Mouse (Mus musculus): ENCODE data around the gene Tent5c.

Gene Tent5c

DNA sequence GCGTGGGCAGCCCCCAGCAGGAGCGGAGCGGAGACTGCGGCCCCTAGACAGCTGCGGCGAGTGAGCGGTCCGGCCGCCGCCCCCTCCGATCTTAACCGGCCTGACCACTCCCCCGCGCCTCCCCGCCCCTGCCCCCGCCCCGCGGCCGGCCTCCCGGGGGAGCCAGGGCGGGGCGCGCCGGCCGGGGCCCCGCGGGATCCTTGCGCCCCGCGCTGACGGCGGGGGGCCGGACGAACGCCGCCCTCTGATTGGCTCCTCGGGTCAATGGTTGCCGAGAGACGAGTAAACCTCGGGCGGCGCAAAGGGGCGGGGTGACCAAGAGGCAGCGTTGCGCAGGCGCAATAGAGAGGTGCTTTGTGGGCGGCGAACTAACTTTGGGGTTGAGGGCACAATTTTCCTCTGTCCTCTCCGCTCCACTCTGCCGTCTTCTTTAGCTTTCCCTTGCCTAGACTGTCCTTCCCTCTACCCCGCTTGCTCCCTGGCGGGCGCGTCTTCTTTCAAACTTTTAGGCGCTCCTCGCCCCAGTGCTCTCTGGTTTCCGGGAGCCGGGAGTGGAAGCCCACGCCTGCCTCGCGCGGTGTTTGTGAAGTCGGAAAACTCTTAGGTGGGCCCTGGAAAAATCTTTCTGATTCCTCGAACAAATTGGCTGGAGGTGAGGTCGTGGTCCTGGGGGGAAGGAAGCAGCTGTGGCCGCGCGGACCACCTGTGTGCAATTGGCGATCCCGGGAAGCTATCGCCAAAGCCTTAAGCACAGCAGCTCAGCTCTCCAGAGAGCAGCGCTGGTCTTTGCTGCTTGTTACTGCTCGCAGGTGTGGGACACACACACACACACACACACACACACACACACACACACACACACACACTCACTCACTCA, at the start of gene Tent5c:
Tent5c (minus strand) TSS at position 192 of the 877 bp plus-strand sequence.
- in situ Hi-C loops (cut with MboI, MseI) = loop anchor here (10.0 to 25.0 kb wide), 2 partner anchors 798 to 1115 kb away; partner anchors contain the start of genes Atp1a1 and Cd2

DNA sequence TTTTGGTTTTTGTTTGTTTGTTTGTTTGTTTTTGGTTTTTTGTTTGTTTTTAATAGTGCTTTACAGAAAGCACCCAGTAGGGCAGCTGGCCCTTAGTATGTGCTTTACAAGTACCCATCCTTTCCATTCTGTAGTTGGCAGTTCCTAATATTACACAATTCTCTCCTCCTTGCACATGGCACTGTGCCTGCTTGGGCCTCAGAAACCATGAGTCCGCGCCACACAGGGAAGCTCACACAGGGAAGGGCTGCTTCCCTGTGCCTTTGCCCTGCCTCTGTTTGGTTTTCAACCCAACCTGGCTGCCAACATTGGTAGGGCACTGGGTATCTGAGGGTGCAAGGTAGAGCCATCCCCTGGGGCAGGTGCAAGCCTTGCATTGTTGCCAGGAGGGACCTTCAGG, 47.6 kb upstream of the Tent5c start:
- in situ Hi-C loops (cut with MboI, MseI) = no loop called here

DNA sequence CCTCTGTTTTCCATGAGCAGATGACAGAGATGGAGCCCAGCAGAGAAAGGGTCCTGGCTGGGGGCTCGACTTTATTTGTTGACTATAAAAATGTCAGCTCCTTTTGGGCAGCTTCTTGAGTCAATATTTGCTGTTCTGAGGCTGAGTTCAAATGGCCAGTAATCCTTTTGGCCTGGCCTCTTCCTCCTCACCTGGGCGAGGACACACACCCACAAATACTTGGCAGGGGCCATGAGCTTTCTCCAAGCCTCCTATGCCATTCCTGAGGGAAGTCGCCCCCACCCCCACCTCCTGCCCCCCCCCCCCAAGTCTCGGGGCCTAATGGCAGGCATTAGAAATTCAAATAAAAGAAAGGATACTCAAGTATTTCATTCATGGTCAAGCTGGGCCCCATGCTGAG, 46.8 kb upstream of the Tent5c start:
- in situ Hi-C loops (cut with MboI, MseI) = no loop called here

DNA sequence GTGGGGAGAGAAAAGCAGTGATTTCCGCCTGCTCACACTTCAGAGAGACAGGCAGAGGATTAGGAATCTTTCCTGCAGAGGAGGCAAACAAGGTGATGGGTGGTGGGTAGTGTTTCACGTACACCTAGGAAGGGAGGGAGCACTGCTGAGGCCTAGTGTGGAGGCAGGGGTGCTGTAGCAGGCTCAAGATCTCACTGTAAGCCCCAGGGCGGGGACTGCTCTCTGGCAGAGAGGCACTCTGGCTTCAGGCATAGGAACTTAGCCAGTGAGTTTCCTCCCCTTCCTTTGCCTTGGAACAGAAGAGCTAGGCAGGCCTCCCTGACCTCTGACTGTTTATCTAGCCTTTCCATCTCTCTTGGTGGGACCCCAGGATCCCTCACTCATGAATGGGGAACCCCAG, 46.2 kb upstream of the Tent5c start:
- in situ Hi-C loops (cut with MboI, MseI) = no loop called here

DNA sequence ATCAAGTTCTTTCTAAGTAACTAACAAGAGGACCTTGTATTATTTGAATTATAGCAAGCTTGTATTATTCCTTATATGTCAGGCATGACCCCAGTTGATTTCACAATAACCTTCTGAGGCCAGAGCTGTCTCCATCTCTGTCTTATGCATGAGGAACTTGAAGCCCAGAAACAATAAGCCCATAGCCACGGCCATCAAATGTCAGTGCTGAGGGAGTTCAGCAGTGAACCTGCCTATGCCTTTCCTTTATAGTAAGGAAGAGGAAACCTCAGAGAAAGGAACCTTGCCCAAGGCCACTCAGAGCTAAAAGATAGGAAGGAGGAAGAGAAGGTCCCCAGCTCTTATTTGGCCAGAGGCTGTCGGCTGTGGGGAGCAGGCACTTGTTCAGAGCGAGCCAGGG, 45.3 kb upstream of the Tent5c start:
- in situ Hi-C loops (cut with MboI, MseI) = no loop called here

DNA sequence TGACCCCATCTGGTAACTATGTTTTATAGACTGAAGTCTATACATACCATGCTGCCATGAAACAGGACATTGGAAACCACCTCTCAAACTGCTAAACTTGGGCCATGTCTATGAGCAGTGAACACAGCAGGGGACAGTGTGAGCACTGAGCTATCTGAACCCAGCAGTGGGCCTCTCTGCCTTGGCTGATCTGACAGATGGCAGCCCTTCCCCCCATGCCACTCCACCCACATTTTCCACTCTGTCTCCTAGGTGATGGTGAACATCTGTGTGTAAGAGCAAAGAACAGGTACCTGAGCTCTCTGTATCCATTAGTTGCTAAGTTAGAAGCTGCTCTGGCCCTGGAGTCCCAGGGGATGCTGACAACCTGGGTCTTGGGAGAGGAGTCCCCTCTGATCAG, 44.3 kb upstream of the Tent5c start:
- in situ Hi-C loops (cut with MboI, MseI) = no loop called here

DNA sequence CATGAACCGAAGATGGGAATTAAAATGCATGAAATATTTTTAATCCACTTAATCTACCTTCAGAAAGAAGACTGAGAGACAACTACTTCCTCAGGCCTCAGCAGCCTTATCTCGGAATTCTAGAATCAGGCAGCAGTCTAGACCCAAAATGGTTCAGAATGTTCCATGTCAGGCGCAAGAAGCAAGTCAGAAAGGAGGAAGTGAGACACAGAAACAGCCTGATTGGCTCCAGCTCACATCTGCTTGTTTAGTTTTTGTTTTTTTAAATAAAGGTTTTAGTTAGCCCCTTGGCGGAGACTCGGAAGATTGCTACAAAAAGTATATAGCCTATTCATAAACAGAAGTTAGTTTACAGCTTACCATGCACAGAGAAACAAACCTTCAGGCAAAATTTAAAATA, 41.8 kb upstream of the Tent5c start:
- in situ Hi-C loops (cut with MboI, MseI) = no loop called here

DNA sequence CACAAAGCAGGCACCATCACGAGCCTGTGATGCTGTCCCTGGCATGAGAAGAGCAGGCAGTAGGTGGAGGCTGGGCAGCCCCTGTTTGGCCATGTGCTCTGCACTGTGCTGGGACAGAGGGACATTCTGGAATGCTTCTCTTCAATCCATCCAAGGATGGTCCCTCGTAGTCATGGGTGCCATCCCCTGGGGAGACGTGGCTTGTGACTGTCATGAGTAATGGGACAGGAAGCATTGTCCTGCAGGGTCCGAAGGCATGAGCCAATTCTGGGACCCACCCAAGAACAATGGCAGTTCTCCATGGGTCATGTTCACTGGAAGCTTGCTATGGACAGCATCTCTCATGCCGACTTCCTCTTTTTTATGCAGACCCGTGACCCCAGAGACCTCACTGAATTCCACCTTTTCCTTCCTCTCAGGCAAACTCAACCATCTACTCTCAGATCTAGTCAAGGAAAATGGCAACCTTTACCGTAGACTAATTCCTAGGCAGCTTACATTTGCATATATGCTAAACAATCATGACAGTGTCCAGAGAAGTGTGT, 41.2 kb upstream of the Tent5c start:
- in situ Hi-C loops (cut with MboI, MseI) = no loop called here

DNA sequence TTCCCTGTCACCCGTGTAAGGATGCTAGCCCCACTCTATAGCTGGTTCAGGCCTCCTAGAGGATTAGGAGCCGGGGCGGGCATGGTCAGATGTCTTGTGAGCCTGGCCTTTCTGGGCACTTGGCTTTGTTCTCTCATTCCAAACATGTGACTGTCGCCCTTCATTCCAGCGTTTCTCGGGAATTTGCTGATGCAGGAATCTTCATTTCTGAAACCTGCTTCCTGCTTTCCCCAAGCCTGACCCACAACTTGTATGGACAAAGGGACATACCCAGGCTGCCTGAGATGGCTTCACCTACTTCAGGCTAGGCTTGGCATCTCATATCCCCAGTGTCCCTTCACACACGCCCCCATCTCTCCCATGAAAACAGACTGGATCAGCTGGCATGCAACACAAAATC, 33.5 kb upstream of the Tent5c start:
- in situ Hi-C loops (cut with MboI, MseI) = no loop called here

DNA sequence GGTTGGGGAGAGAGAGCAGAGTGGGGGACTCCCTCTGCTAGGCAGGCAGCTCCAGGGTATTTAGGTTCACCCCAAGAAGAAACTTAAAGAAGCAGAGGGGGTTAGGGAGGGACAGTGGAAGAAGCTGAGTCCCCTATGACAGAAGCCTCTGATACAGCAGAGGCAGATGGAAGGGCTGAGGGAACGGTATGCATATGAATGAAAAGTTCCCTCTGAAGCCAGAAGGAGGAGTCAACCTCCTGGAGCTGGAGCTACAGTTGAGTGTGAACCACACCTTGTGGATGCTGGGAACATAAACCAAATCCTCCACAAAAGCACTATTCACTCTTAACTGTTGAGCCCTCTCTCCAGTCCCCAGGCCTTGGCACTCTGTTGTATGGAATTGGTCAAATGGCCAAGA, 32.5 kb upstream of the Tent5c start:
- in situ Hi-C loops (cut with MboI, MseI) = no loop called here

DNA sequence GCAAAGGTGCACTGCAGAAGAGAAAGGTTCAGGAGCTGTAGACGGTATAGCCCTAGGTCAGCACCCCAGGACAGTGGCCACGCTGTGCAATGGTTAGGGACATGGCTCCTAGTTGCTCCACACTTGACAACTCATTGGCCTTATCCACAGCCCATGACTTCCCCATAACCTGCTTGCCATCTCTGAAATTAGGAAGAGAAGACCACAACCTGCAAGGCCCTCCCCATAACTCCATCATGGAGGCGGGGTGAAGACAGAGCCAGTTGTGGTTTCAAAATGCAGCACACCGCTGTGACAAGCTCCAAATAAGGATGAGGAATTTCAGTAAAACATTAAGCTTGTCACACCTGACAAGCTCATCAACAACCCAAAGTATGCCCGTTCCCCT, 26.6 kb upstream of the Tent5c start:
- in situ Hi-C loops (cut with MboI, MseI) = loop anchor here (10.0 kb wide), 1 partner anchor 671 kb away; no protein-coding TSS in a partner anchor

DNA sequence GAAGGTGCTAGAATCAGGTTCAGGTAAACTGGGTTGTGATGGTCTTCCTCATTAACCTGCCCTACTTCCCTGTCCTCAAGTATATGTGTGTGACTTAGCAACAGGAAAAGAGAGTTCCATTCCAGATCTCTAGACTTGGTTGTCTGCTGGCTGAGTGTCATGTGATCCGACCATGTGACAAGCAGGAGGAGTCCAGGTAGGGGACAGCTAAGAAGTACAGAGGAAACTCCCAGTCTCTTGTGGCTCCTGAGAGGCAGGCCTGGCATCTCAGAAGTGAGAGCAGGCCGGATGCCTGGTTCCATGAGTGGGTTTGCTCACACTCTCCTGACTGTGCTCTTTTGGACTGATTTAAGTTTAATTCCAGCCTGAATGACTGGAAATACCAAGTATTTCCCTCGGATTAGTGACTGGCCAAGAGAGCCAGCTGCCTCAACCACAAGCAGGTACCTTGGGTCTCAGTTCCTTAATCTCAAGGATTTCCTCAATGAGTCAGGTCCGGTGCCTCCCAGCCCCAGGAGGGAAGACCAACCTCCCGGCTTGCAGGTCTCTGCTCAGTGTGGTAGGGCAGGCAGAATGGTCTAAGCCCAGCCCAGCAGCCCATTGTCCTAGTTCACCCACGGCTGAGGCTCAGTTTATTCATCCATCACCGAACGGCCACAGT, 26.1 kb upstream of the Tent5c start:
- in situ Hi-C loops (cut with MboI, MseI) = loop anchor here (10.0 kb wide), 1 partner anchor 670 kb away; no protein-coding TSS in a partner anchor

DNA sequence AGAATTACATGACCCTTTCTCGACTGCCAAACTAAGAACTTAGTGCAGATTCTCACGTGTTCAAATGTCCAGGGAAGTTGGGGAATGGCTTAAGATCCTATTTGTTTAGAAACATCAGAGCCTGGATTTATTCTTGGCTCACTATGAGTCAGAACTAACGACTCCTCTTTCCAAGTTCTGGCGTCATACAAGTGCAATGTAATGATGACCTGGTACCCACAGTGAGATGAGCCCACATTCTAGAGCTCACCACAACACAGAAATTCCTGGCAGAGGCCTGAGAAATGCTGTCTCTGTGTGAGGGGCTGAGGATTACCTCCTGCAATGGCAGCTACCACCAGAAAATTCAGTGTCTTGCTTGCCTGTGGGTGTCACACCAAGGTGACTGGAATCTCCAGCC, 18.1 kb upstream of the Tent5c start:
- in situ Hi-C loops (cut with MboI, MseI) = no loop called here

DNA sequence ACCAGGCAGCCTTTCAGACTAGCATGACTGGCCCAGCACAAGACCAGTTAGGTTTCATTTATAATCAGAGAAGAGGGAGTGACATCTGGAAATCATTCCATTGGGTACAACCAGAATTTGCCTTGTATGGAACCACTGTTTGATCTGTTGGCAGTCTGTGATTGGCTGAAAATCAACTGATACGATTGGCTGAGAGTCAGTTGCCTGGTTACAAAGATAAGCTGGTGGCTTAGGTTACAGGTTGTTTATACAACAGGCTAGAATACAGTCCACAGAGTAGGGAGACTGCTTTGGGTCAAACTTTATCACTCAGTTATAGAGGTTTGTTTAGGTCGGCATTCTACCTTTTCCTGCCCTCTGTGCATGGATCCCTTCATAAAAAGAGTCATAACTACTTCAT, 17.6 kb upstream of the Tent5c start:
- in situ Hi-C loops (cut with MboI, MseI) = no loop called here

DNA sequence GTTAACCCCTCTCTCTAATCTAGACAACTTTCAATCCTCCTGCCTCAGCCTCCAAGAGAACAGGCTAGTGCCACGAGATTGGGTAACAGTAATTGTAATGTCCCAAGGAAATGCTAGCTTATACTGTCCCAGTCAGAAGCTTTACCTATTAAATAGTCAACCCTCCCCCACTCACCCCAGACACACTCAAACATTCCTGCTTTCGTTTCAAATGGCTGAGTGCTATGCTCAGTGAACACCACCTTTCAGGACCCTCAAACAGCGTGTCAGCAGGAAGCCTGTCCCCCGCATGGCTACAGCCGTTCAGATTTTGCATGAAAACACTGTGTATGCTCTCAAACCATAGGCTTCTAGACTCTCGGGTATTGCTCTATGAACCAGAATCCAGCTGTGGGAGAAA, 14.8 kb upstream of the Tent5c start:
- in situ Hi-C loops (cut with MboI, MseI) = no loop called here

DNA sequence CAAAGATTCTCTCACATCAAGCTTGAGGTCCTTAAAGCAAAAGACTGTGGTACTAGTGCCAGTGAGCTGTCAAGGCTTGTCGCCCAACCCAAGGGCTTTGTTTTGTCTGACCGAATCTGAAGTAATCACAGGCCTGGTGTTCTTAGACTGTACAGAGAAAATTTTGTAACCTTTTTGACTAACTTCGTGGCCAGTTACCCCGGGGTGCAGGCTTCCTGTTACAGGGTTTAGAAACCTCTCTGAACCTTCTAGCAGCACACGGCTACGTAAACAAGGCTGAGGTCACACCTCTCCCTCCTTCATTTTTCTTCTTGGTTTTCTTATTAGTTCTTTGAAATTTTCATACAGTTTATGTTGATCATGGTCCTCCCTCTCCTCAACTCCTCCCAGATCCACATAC, 13.4 kb upstream of the Tent5c start:
- in situ Hi-C loops (cut with MboI, MseI) = no loop called here

DNA sequence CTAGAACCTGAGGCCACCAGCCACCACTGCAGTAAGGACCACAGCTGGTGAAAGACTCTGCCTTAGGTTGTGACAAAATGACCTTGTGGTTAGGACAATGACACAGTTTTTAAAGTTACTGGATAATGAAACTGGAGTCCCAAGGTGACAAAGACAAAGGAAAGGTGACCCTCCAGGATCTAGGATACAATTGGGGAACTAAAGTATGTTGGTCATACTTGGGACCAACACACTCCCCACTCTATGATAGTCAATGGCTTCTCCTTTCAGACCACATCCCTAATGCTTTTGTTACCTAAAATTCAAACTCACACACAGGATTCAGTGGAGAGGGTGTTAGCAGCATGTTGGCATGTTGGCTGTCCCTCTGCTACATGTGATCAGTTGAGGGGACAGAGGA, 12.8 kb upstream of the Tent5c start:
- in situ Hi-C loops (cut with MboI, MseI) = no loop called here

DNA sequence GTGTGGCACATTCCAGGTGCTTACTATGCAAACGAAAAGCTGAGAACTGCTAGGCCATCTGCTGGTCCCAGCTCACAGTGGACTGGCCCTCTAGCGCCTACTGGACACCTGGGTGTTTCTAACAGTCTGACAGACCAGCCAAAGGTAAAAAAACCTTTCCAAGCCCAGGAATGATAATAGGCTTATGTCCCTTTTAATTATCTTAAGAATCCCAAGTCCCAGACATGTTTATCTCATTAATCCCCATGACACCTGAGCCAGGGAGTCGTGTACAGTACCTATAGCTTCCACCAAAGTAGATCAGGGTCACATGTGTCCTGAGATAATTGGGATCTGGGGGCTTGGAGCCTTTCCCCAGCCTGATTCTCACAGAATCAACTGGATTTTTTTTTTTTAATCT, 7.0 kb upstream of the Tent5c start:
- in situ Hi-C loops (cut with MboI, MseI) = loop anchor here (25.0 kb wide), 1 partner anchor 791 kb away; the partner anchor contains the start of gene Cd2

DNA sequence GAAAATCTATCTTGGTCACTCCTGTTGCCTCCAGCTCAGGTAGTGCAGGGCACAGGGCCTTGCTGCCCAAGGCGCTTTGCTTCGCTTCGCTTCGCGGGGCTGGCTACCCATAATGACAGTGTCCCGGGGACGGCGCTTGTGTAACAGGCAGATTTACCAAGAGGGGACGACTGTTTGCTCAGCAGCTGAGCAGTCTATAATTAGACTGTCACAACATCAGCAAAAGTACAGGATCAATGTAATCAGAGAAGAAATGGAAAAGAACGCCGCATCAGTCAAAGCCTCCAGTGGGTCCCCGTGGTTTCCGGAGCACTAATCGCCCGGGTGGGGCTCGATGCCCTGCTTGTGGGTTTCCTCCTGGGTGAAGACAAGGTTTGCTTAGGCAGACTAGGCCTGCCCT, 6.3 kb upstream of the Tent5c start:
- in situ Hi-C loops (cut with MboI, MseI) = loop anchor here (25.0 kb wide), 1 partner anchor 792 kb away; the partner anchor contains the start of gene Cd2

DNA sequence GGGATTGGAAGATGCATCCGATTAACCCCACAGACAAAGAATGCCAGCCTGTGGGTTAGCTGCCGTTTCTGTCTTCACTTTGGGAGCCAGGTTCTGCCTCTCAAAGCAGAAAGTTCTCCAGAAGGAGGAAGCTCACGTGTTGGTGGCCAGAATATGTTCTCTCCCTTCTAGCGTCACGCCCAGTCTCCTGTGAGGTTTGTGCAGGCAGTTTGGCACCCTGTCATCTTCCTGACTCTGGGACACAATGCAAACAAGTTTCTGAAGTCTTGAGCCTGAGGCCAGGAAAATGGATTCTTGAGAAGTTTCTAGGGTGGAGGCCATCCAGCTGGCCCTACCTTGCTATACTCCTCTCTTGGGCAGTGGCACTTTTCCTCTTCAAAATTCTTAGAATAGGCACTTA, 5.8 kb upstream of the Tent5c start:
- in situ Hi-C loops (cut with MboI, MseI) = loop anchor here (25.0 kb wide), 1 partner anchor 792 kb away; the partner anchor contains the start of gene Cd2

DNA sequence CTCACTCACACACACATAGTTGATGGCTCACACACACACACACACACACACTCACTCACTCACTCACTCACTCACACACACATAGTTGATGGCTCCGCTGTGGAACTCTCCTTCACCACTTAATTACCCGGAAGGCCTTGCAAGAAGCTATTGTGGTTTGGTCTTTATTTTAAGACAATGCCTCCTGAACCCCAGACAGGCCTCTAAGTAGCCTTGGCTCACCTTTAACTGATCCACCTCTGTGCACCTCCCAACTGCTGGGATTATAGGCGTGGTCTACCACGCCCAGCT, 831 bp upstream of the Tent5c start:
- in situ Hi-C loops (cut with MboI, MseI) = loop anchor here (25.0 kb wide), 1 partner anchor 797 kb away; the partner anchor contains the start of gene Cd2
